Mouse (Mus musculus) embryonic stem cell, embryonic (primary cell): Measurements from ENCODE around the gene Gpatch1.

ENCODE experiments used
- CTCF ChIA-PET, 4 experiments: fragments of 300-600 bp in 2 of 4; fragments of 350-600 bp in 2 of 4; sonication (Branson Sonifier 250); formaldehyde crosslinking; loops; one replicate each; lab custom pipeline; 2022; ENCODE audit warnings: inconsistent platforms in 2 of 4; lab: Charles Lee
- POLR2A ChIA-PET, 4 experiments: fragments of 300-600 bp in 2 of 4; fragments of 350-600 bp in 2 of 4; sonication (Branson Sonifier 250); formaldehyde crosslinking; loops; one replicate each; lab custom pipeline; 2022; ENCODE audit warnings: antibody characterized with exemption in 4 of 4, inconsistent platforms in 1 of 4; lab: Charles Lee

Gene Gpatch1

DNA sequence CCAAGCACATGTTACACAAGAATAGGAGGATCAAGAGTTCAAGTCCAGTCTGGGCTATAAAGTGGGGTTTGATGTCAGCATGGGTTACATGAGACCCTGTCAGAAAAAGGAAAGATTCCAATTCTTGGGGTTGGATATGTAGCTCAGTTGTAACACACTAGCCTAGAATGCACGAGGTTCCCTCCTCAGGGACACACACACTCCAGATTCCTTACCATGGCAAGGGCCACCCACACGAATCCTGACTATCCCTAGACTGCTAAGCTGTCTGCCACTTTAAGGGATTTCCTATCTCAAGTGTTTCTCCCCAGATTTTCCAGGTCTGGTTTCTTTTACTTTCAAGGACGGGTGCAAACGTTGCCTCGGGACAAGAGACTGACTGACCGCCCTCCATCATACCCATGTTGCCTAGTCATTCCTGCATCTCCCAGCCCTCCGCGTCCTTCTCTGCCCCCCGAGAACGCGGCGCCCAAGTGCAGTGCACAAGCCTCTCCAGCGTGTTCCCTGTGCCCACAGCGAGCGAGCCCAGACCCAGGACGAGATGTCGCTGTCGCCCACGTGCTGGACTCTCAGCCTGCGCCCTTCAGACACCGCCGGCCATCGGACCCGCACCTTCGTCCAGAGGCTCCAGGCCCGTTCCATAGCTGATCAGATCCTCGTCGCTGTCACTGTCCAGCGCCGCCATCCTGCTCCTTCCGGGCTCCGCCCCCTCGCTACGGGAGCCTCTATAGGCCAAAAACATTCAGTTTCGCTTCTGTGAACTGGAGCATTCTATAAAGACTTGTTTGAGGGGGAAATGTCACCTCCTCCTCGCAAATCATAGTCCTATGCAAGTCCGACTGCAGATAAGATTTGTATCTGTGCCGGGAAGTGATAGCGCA, at the start of gene Gpatch1:
Gene Gpatch1, minus strand, starts transcription at position 712 of the 881 bp plus-strand sequence.
- POLR2A ChIA-PET: interaction anchor here (0.6 to 4.5 kb wide), 26 partner anchors 8 to 518 kb away, joined by 3 to 53 read pairs (median 3); partner anchors contain the start of genes Rhpn2 (in 3 of the 4), Ankrd27 (in 1 of the 4), Cebpa (in 1 of the 4) and Cep89 (in 1 of the 4)
- CTCF ChIA-PET: interaction anchor here (0.6 to 1.5 kb wide), 7 partner anchors 17 to 386 kb away, joined by 3 to 4 read pairs (median 4); no protein-coding TSS in a partner anchor

DNA sequence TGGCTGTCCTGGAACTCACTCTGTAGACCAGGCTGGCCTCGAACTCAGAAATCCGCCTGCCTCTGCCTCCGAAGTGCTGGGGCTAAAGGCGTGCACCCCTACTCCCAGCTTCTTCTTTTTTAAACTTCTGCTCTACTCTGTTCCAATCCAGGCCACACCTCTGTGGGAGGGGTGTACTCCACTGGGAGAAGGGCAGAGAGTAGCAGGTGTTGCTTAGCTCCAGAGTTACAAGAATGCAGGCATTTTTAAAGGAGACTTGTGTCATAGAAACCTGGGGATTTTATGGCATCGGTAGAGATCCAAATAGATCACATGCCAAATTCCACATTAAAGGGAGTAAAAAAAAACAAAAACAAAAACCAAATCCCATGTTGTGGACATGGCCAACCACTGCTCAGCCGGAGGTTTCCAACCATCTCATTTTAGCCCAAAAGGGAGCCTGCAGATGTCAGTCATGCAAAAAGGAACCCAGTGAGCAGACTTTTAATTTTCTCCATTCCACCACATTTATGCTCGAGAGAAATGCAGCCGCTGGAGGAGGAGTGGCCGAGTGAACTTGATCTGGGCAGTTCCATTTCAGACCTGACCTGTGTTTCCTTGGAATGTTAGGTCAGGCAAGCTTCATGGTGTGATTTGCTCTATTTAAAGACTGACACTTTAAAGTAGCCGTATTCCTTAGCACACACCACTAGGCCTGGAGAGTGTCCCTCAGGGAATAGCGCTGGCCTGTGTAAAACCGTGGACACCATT, 47.1 kb upstream of the Gpatch1 start:
- ChIA-PET POLR2A (interaction anchor here in 3 of 4 experiments (1.0 to 5.0 kb wide), 13 partner anchors 7 to 54 kb away, joined by 3 to 46 read pairs (median 9); partner anchors contain the start of genes Rhpn2 (in 2 of the 3) and Gpatch1 (in 1 of the 3)), CTCF (interaction anchor here (0.6 to 1.0 kb wide), 5 partner anchors 8 to 128 kb away, joined by 3 to 4 read pairs (median 3); no protein-coding TSS in a partner anchor)

DNA sequence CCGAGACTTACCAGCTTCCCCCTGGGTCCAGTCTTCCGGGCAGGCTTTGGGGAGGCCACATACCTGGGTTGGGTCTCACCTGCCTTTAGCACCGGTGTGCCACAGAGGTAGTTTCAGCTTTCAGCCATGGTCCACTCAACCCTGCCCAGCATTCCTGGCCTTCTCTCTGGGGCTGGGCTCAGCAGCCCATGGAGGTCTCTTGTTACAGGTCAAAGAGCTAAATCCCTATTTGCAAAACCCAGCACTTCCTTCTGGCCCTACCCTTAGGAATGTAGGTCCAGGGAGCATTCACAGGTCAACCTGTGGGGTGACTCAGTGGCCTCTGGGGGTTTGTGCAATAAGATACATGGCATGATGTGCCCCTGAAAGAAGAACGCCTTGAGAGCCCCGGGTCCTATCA, 44.6 kb upstream of the Gpatch1 start:
- POLR2A ChIA-PET: interaction anchor here (0.6 to 4.4 kb wide), 16 partner anchors 9 to 70 kb away, joined by 3 to 31 read pairs (median 4); partner anchors contain the start of gene Rhpn2 (in 3 of the 4)
- CTCF ChIA-PET: interaction anchor here in 1 of 4 experiments (1.5 to 1.6 kb wide), 2 partner anchors 10 to 29 kb away, joined by 4 to 6 read pairs; partner anchors contain the start of gene Rhpn2

DNA sequence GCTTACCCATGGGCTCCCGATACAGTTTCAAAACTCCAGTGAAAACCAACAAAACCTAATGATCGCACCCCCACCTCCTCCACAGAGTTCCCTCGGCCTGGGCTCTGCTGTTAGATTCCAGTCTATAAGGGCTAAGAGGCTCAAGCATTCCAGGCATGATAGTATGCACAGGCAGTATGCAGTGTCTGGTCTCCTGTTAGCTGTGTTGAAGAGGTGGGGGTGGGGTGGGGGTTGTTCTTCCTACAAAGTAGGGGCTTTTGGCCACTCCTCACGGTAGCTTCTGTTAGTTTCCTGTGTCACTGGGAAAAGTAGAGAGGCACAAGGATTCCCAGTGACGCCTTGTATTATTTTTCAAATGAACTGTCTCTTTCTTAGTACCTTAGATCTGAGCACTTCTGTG, 44.0 kb upstream of the Gpatch1 start:
- CTCF ChIA-PET: interaction anchor here in 1 of 4 experiments (1.5 to 1.6 kb wide), 2 partner anchors 9 to 28 kb away, joined by 4 to 6 read pairs; partner anchors contain the start of gene Rhpn2
- POLR2A ChIA-PET: interaction anchor here (0.6 to 4.4 kb wide), 17 partner anchors 7 to 341 kb away, joined by 3 to 31 read pairs (median 4); partner anchors contain the start of gene Rhpn2 (in 3 of the 4)

DNA sequence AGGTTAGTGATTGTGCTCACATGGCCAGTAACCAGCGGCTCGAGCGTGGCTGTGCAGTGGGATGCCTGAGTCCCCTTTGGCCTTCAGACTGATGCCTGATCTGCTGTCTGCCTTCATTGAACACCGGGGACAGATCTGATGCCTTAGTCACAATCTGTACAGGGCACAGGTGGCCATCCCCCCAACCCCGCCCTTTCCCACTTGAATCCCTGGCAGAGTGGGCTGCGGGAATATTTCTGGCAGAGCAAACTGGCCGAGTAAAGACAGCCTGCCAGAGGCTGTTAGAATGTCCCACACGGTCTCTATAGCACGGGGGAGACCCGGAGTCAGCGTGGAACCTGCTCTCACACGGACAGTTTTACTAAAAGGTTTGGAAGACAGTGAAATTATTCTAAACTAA, 39.4 kb upstream of the Gpatch1 start:
- POLR2A ChIA-PET: no interaction called here
- CTCF ChIA-PET: interaction anchor here in 1 of 4 experiments (0.5 kb wide), 1 partner anchor 572 kb away, joined by 4 read pairs; no protein-coding TSS in a partner anchor

DNA sequence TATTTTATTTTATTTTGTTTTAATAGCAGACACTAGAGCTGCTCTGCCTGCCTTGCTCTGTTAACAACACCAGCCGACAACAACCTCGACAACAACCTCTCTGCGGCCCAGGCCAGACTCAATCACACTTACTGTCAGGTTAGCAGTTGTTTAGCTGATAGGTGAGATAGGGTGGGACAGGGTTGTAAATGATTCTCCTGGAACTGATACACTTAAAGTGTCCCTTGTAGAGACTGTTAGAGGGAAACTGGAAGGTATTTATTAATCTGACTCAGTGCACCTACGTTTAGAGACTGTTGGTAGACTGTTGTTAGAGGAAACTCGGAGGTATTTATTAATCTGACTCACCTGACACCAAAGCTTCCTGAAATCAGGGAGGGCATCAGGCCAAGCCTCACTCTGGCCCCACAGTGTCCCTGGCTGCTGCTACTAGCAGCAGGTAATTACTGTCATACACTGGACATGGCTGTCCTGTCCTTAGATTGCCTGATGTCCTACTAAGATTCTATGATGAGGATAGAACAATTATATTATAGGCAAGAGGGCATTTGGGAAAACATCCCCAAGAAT, 37.1 kb upstream of the Gpatch1 start:
- POLR2A ChIA-PET: interaction anchor here in 3 of 4 experiments (0.5 to 5.5 kb wide), 16 partner anchors 7 to 41 kb away, joined by 3 to 46 read pairs (median 4); partner anchors contain the start of genes Rhpn2 (in 2 of the 3), Cep89 (in 1 of the 3) and Faap24 (in 1 of the 3)
- CTCF ChIA-PET: interaction anchor here in 2 of 4 experiments (0.6 to 0.7 kb wide), 2 partner anchors 16 to 51 kb away, joined by 4 to 5 read pairs; no protein-coding TSS in a partner anchor

DNA sequence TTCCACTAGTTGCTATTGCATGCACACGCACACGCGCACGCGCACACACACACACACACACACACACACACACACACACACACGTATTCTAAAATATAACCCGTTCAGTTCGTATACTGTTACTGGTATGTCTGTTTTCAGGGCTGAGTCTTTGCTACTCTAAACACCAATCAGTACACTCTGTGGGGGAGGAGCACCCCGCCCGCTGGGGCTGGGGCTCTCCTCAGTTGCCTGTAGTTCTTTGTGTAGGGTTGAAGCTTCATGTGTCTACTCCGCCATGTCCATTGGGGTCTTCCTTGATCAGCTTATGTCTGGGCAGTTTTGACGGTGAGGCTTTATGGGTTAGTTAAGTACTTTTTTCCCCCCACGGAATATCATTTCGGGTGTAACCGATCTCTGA, 35.1 kb upstream of the Gpatch1 start:
- CTCF ChIA-PET: interaction anchor here (0.6 to 2.6 kb wide), 9 partner anchors 10 to 458 kb away, joined by 3 to 9 read pairs (median 4); partner anchors contain the start of gene Rhpn2 (in 1 of the 4)
- POLR2A ChIA-PET: interaction anchor here (0.6 to 5.5 kb wide), 25 partner anchors 9 to 57 kb away, joined by 3 to 46 read pairs (median 3); partner anchors contain the start of genes Rhpn2 (in 3 of the 4), Cep89 (in 1 of the 4) and Faap24 (in 1 of the 4)

DNA sequence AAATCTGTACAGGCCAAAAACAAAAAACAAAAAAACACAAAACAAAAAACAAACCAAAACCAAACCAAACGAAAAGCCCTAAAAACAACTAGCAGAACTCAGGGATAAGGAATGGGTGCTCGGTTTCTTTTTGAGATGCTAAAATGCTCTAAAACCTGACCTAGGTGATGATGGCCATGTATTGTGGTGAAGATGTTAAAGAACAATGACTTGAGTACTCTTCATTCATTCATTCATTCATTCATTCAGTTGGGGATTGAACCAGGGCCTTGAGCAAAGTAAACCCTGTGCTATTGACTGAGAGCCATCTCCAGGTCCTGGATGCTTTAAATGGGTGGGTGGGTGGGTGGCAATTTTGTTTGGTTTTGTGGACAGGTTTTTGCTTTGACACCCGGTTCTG, 32.9 kb upstream of the Gpatch1 start:
- CTCF ChIA-PET: no interaction called here

DNA sequence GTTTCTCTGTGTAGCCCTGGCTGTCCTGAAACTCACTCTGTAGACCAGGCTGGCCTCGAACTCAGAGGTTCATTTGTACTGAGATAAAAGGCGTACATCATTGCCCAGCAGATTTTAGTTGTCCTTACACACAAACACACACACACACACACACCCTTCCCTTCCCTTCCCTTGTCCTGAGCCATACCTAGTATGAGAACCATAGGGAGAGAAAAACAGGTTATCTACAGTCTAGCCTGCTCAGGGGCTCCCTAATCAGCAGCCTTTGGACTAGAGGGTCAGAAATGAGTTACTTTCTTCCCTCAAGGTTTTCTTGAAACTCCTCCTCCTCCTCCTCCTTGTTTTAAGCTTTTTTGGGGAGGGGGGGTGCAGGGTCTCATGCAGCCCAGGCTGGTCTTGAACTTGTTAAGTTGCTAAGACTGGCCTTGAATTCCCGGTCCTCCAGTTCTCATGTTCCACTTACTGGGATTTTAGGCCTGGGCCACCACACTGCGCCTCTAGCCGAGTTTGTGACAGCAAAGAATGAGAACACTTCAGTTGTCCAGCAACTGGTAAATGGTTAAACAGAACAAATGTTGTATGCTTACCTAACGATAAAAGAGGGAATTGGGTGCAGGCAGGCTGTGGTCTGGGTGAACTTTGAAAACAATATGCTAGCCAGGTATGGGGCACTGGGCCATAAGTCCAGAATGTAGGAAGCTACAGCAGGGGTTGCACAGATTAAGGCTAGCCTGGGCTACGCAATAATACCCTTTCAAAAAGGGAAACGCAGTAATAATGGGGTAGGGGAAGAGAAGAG, 31.8 kb upstream of the Gpatch1 start:
- CTCF ChIA-PET: no interaction called here
- POLR2A ChIA-PET: interaction anchor here in 3 of 4 experiments (0.6 to 6.8 kb wide), 11 partner anchors 9 to 295 kb away, joined by 3 to 76 read pairs (median 4); partner anchors contain the start of gene Rhpn2 (in 3 of the 3)

More for the DNA sequence above, 32.9 kb upstream of the Gpatch1 start:
- POLR2A ChIA-PET: interaction anchor here in 3 of 4 experiments (0.5 to 6.8 kb wide), 8 partner anchors 11 to 524 kb away, joined by 3 to 76 read pairs (median 6); partner anchors contain the start of gene Rhpn2 (in 2 of the 3)

DNA sequence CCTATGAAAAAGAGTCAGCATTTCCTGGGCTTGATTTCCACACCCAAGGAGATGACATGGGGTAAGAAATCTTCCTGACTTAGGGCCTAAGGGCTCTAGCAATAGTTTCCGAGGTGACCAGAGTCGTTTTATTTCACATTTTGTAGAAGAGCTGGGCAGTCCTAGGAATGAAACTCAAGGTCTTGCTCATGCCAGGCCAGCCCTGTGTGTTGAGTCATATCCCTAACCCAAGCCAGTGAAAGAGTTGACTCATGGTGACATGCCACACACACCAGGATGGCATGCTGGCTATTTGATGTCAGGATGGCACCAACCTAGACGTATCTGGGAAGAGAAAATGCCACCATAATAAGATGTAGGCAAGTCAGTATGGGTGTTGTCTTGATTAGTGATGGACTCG, 30.8 kb upstream of the Gpatch1 start:
- ChIA-PET POLR2A (interaction anchor here in 3 of 4 experiments (0.6 to 6.8 kb wide), 12 partner anchors 9 to 32 kb away, joined by 3 to 76 read pairs (median 6); partner anchors contain the start of gene Rhpn2 (in 3 of the 3)), CTCF (interaction anchor here in 2 of 4 experiments (0.6 to 1.0 kb wide), 2 partner anchors 37 to 170 kb away, joined by 3 read pairs; no protein-coding TSS in a partner anchor)

DNA sequence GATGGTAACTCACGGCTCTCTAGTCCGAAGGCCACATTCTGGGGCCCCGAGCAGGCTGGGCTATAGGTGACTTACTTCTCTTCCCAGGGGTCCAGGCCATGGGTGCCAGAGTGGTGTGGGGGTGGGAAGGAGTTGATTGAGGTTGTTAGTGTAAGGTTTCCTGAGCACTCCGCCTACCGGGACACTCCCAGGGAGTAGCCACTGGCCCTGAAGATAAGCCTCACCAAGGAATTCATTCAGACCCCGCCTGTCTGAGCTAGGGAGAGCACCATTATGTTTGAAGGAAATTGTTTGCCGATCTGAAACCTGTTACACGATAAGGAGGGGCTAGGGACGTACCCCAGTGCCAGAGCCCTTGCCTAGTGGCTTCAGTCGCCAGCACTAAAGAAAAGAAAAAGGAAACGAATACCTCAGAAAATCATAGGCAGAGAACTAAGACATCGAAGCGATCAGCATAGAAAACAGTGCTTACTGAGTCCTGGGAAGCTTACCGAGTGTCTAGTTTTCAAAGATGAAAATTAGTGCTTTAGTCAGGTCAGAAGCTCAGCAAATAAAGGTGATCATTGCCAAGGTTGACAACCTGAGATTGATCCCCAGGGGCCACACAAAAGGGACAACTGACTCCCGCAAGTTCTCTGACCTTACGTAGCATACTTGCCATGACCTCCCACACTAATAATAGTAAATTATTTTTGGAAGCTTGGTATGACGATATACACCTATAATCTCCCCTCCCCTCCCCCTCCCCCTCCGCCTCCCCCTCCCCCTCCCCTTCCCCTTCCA, 29.9 kb upstream of the Gpatch1 start:
- ChIA-PET POLR2A (interaction anchor here in 3 of 4 experiments (0.6 to 6.8 kb wide), 17 partner anchors 8 to 575 kb away, joined by 3 to 76 read pairs (median 5); partner anchors contain the start of genes Rhpn2 (in 3 of the 3), Gpatch1 (in 1 of the 3) and Rgs9bp (in 1 of the 3)), CTCF (interaction anchor here in 3 of 4 experiments (0.6 to 1.0 kb wide), 4 partner anchors 18 to 171 kb away, joined by 3 to 5 read pairs (median 3); no protein-coding TSS in a partner anchor)

DNA sequence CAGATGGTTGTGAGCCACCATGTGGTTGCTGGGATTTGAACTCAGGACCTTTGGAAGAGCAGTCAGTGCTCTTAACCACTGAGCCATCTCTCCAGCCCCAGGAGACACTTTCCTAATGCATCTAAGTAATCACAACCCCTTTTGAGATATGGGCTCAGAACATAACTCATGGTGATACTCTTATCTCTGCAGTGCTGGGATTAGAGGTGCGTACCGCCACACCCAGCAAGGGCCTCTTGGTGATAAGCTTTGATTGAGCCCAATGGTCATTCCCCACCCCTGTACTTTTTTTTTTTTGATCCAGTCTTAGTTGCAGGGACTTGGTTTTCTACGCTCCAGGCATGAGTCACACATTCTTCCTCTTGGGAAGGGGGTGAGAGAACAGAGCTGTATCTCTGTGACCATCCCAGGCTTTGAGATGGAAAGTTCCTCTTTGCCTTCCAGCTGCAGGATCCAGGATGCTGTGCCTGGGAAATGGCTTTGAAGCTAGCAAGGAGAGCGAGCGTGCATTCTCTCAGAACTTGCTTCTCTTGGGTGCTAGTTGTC, 26.6 kb upstream of the Gpatch1 start:
- CTCF ChIA-PET: interaction anchor here in 1 of 4 experiments (0.7 kb wide), 1 partner anchor 11 kb away, joined by 3 read pairs; the partner anchor contains the start of gene Rhpn2

DNA sequence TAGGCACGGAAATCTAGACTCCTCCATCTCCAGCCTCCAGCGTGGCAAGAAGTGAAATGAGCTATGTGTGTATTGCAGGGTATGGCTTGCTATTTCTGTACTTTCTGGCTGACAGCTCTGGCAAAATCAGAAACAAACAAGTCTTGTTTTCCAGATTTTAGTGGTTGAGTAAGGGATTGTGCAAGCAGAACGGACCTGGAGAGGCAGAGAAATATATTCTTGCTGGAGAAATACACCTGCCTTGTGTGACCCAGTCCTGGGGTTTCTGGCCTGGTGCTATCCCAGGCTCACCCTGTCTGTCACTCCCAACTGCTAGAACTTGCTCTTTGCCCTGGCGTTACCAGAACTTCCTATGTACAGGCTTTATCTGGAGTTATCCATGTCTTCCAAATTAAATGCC, 24.3 kb upstream of the Gpatch1 start:
- ChIA-PET CTCF (no interaction called here), POLR2A (interaction anchor here in 2 of 4 experiments (0.7 to 2.9 kb wide), 7 partner anchors 9 to 31 kb away, joined by 3 to 21 read pairs (median 6); partner anchors contain the start of gene Rhpn2 (in 2 of the 2))

More for the DNA sequence above, 26.6 kb upstream of the Gpatch1 start:
- POLR2A ChIA-PET: interaction anchor here in 3 of 4 experiments (0.6 to 6.8 kb wide), 4 partner anchors 10 to 49 kb away, joined by 4 to 76 read pairs (median 8); partner anchors contain the start of gene Rhpn2 (in 3 of the 3)

DNA sequence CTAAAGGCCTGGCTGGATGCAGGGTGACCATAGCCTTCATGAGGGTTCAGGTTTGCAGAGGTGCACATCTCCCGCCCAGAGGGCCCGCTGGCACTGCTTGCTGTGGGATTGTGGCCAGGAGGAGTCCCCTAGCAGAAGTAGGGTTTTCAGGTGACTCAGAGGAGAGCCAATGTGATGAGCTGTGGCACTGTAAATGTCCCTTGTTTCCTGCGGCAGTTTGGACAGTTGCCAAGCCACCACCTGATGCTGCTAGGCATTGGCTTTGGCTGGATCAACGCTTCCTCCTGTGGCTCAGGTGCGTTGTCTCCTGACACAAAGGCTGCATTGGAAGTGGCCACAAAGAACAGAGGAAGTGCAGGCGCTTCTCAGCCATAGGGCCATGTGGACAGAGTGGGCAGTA, 23.0 kb upstream of the Gpatch1 start:
- ChIA-PET POLR2A (interaction anchor here in 3 of 4 experiments (0.6 to 2.9 kb wide), 15 partner anchors 7 to 293 kb away, joined by 3 to 21 read pairs (median 5); partner anchors contain the start of genes Rgs9bp (in 1 of the 3) and Rhpn2 (in 1 of the 3)), CTCF (interaction anchor here in 1 of 4 experiments (0.5 kb wide), 1 partner anchor 111 kb away, joined by 3 read pairs; no protein-coding TSS in a partner anchor)
